Mouse (Mus musculus) lung, postnatal 0 days (tissue): ENCODE results near the gene Reep3. TPM values are rescaled to one million over a fixed set of nuclear protein-coding genes. Genes with fewer than 3 reads are reported as not detected.

ENCODE experiments used
- ATAC-seq: fragments of 200-750 bp; cut with Nextera tagmentation; 2 replicates; pipeline ENCODE4 v1.8.0; 2017; ENCODE audit warnings: moderate library complexity
- DNase-seq: peaks from one replicate; pipeline ENCODE4 v3.0.0-alpha.2; 2016; ENCODE audit warnings: low spot score
- H3K27ac ChIP-seq: fragments of 300-500 bp; sonication (generic); 2 replicates; pipeline ENCODE4 v1.5.1; 2014; ENCODE audit warnings: antibody characterized with exemption, mild to moderate bottlenecking, low read length, mixed read lengths
- H3K27me3 ChIP-seq: fragments of 300-500 bp; sonication (generic); replicated peaks from 2 replicates; pipeline ENCODE4 v1.6.1; 2014; ENCODE audit warnings: low read length, mixed read lengths; ENCODE audit not compliant: insufficient read depth
- H3K36me3 ChIP-seq: fragments of 300-500 bp; sonication (generic); 2 replicates; pipeline ENCODE4 v1.6.1; 2014; ENCODE audit warnings: low read length, mixed read lengths; ENCODE audit not compliant: insufficient read depth
- H3K4me1 ChIP-seq: fragments of 300-500 bp; sonication (generic); 2 replicates; pipeline ENCODE4 v1.6.1; 2014; ENCODE audit warnings: antibody characterized with exemption, low read depth, low read length, mixed read lengths; ENCODE audit not compliant: insufficient read depth
- H3K4me2 ChIP-seq: fragments of 300-500 bp; sonication (generic); replicated peaks from 2 replicates; pipeline ENCODE4 v1.6.1; 2014; ENCODE audit warnings: low read depth, mild to moderate bottlenecking, low read length, moderate library complexity, mixed read lengths
- H3K4me3 ChIP-seq: fragments of 300-500 bp; sonication (generic); 2 replicates; pipeline ENCODE4 v1.5.1; 2014; ENCODE audit warnings: low read depth, low read length
- H3K9ac ChIP-seq: fragments of 300-500 bp; sonication (generic); replicated peaks from 2 replicates; pipeline ENCODE4 v1.6.1; 2014; ENCODE audit warnings: low read depth, mild to moderate bottlenecking
- H3K9me3 ChIP-seq: fragments of 300-500 bp; sonication (generic); 2 replicates; pipeline ENCODE4 v1.6.1; 2016; ENCODE audit warnings: low read length, mixed read lengths
- CTCF ChIP-seq: IDR thresholded peaks from 2 replicates; pipeline ENCODE4 v1.5.1; 2016; ENCODE audit warnings: antibody characterized with exemption, mild to moderate bottlenecking
- EP300 ChIP-seq: IDR thresholded peaks from 2 replicates; pipeline ENCODE4 v1.6.1; 2016; ENCODE audit warnings: antibody characterized with exemption, mild to moderate bottlenecking, control low read depth
- WGBS: fragments of 180-500 bp; shearing (Covaris S2); extraction: QIAGEN DNeasy Blood & Tissue Kit; methylation state at CpG from one replicate; pipeline ENCODE4 v1.1.7; 2014; 5-methylcytosine and 5-hydroxymethylcytosine counted together
- polyA plus RNA-seq: library from polyadenylated mRNA; unstranded; fragments of >200 nt; fragmentation: Nextera tagmentation; extraction: Ambion mirVana; gene quantifications from 2 replicates; pipeline ENCODE4 v1.2.1, GENCODE M21; 2015

The Reep3 gene
- polyA plus RNA-seq, 1 experiment from 2014 or later = 38.4 TPM

DNA sequence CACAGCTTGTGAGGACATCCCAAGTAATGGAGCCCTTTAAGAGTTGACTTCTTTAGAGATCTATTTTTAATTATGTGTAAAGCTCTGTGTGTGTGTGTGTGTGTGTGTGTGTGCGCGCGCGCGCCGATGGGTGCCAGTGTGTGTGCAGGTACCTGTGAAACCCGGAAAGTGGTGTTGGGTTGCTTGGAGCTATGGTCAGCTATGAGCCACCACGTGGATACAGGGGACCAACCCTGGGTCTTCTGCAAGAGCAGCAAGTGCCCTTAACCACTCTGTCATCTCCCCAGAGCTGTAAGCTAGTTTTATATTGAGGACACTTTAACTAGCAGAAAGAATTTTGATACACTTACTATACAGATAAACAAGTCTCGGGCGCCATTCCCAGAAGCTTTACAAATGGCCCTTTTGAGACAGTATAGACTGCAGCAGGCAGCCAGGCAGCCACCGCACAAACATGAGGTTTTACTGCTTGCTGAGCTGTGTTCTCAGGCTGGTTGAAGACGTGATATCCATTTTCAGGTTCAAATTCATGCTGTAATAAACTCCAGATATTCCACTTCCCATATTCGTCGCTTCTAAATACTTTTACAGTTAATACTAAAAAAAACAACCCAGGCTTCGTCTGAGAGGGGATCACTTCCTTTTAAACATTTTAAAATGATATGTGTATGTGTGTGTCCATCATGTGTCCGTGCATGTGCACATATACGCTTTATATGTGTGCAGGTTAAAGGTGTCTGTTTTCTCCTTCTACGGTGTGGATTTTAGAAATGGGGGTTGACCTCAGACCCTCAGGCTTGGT, 15.3 kb downstream of the Reep3 start:
- DNase-seq = no peak

DNA sequence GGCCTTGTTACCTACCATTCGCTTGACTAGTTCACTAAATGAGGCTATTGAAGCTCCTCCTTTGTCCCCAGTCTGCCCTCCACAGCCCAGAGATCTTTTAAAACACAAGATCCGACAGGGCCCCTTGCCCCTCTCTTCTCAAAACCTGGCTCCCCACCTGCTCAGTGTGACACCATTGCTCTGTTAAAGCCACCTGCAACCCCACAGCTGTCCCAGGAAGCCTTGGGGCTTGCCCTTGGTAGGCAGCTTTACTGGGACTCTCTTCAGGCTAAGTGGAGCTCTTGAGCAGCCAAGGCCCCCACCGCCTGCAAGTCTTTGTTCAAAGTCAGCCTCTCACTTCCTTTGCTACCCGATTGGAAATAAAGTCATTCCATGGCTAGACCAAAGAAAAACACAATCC, 17.7 kb downstream of the Reep3 start:
- no peak overlapping the region for H3K4me2 ChIP-seq
- no peaks in the 10 kb centered on the region for H3K4me1 ChIP-seq
- no peak overlapping the region for H3K27ac ChIP-seq
- H3K36me3 ChIP-seq = no peaks in the 10 kb centered on the region
- no peak for ATAC-seq
- no peaks in the 10 kb centered on the region for H3K9me3 ChIP-seq
- TF ChIP-seq CTCF (no peak), EP300 (no peak)
- no peak for DNase-seq
- no peak overlapping the region for H3K9ac ChIP-seq
- 59% methylated on average over 4 of the region's 4 CpGs for WGBS
- H3K27me3 ChIP-seq = no peaks in the 10 kb centered on the region
- no peak overlapping the region for H3K4me3 ChIP-seq

More for the DNA sequence above, 15.3 kb downstream of the Reep3 start:
- peak; percentile 40; the same call in 1 of the 2 replicates for ATAC-seq
- Histone ChIP-seq H3K27ac (no peak overlapping the region), H3K9ac (no peak overlapping the region), H3K4me1 (no peaks in the 10 kb centered on the region), H3K4me3 (no peak overlapping the region), H3K4me2 (no peak overlapping the region), H3K9me3 (no peaks in the 10 kb centered on the region), H3K27me3 (no peaks in the 10 kb centered on the region), H3K36me3 (no peaks in the 10 kb centered on the region)
- WGBS = 73% methylated on average over 18 of the region's 18 CpGs
- no peak for TF ChIP-seq EP300
- no peak for TF ChIP-seq CTCF

DNA sequence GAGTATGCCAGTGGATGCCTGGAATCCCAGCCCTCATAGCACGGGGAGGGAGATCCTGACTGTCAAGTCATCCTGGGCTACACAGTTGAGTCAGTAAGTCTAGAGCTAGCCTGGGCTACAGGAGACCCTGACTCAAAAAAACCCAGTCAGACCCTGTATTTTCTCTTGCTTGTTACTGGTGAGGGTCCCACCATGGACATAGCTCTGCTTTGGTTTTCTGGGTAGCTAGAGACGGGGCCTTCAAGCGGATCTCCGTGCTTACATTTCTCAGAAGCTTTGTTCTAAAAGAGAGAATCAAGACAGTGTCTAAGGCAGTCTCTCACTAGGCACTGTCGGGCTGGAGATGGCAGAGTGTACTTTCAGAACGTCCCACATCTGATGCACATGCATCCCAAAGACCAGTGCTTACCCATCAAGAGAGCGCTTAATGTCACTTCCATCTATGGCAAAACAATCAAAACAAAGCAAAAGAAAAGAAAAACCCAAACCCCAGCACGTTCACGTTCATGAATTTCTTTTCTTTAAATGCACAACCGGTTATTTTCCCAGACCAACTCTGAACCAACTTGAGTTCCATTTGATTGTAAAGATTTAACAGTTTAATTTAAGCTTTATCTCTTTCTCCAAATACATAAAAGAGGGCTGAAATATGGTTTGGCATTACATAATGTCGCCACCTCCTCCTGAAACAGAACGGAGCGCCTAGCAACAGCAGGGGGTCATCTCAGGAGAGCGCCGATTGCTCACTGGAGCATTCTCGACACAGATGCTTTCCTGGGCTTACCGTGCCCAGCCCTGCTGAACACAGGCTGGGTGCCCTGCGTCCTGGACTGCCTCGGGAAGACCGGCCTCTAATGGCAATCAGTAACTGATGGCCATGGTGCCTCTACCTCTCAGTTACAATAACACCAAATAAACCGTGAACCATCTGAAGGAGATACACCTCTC, 20.5 kb downstream of the Reep3 start:
- no peak for DNase-seq
- 71% methylated on average over 21 of the region's 21 CpGs for WGBS

GRCm38 (mm10) chr10:67073577-67073976, 23.2 kb downstream of the Reep3 start:
- ATAC-seq = no peak
- Histone ChIP-seq H3K4me3 (no peak overlapping the region), H3K36me3 (no peaks in the 10 kb centered on the region), H3K4me1 (no peaks in the 10 kb centered on the region; the same call in 1 of the 2 replicates), H3K9ac (no peak overlapping the region), H3K27me3 (no peaks in the 10 kb centered on the region), H3K9me3 (no peaks in the 10 kb centered on the region), H3K27ac (no peak overlapping the region), H3K4me2 (no peak overlapping the region)
- no peak for DNase-seq
- TF ChIP-seq EP300 = no peak
- no peak for TF ChIP-seq CTCF
- 92% methylated on average over 8 of the region's 8 CpGs for WGBS

More for the DNA sequence above, 20.5 kb downstream of the Reep3 start:
- Histone ChIP-seq H3K4me1 (no peaks in the 10 kb centered on the region; the same call in 1 of the 2 replicates), H3K4me2 (no peak overlapping the region), H3K4me3 (no peak overlapping the region), H3K9ac (no peak overlapping the region), H3K9me3 (no peaks in the 10 kb centered on the region), H3K27me3 (no peaks in the 10 kb centered on the region), H3K27ac (no peak overlapping the region), H3K36me3 (no peaks in the 10 kb centered on the region)
- TF ChIP-seq CTCF (no peak), EP300 (no peak)
- no peak for ATAC-seq

DNA sequence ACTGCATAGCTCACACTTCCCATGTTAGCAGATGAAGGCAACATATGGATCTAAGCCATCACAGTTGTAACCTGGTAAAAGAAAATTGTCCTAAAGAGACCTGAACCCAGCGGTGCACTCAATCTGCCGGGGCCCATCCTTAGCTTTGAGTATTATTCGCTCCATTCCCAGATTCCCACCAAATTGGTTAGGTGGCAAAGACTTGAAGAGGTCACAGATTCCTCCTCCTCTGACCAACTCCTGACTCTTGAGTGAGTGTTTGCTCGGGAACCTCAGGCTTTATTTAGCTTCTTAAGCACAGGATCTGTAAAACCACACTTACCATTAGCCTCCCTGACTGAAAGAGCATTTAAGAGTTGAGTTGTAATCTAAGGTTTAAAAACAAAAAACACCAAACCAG, 24.1 kb downstream of the Reep3 start:
- Histone ChIP-seq H3K9ac (no peak overlapping the region), H3K27ac (no peak overlapping the region), H3K27me3 (no peaks in the 10 kb centered on the region), H3K4me3 (no peak overlapping the region), H3K4me2 (no peak overlapping the region), H3K36me3 (no peaks in the 10 kb centered on the region), H3K9me3 (no peaks in the 10 kb centered on the region), H3K4me1 (no peaks in the 10 kb centered on the region; the same call in 1 of the 2 replicates)
- no peak for DNase-seq
- TF ChIP-seq CTCF (no peak), EP300 (no peak)
- no peak for ATAC-seq
- WGBS = 78% methylated on average over 4 of the region's 4 CpGs

DNA sequence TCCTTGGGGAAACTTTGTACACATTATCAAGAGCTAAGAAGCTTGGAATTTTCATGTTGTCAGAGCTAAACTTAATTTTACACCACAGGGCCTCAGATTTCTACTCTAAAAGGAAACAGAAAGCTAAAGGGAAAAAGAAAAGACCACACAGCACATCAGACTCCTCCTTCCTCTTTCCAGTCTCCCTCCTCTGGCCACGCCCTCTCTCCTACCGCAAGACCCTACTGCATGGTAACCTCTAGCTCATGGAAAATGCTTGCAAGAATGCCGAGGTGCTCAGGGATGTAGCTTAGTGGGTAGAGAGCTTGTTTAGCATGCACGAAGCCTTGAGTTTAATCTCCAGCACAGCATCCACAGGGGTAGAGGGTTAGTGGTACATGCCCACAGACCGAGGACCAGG, 24.9 kb downstream of the Reep3 start:
- H3K27ac ChIP-seq = no peak overlapping the region
- H3K4me1 ChIP-seq = no peaks in the 10 kb centered on the region; the same call in 1 of the 2 replicates
- H3K4me2 ChIP-seq = no peak overlapping the region
- 66% methylated on average over 5 of the region's 5 CpGs for WGBS
- DNase-seq (no peak), ATAC-seq (no peak)
- TF ChIP-seq CTCF (no peak), EP300 (no peak)
- no peak overlapping the region for H3K9ac ChIP-seq
- no peak overlapping the region for H3K4me3 ChIP-seq
- H3K9me3 ChIP-seq = no peaks in the 10 kb centered on the region
- no peaks in the 10 kb centered on the region for H3K27me3 ChIP-seq
- no peaks in the 10 kb centered on the region for H3K36me3 ChIP-seq
